Mouse (Mus musculus) olfactory bulb, adult 2 months (tissue): Measurements from ENCODE around the gene Rfpl4. TPM values are rescaled to one million over a fixed set of nuclear protein-coding genes. Genes with fewer than 3 reads are reported as not detected.

ENCODE experiments used
- H3K27ac ChIP-seq: fragments of 200-500 bp; 2 replicates; pipeline ENCODE4 v1.5.1; 2012; ENCODE audit warnings: low read depth, low read length; ENCODE audit not compliant: insufficient read depth
- H3K4me1 ChIP-seq: fragments of 200-500 bp; 2 replicates; pipeline ENCODE4 v1.6.1; 2012; ENCODE audit warnings: low read length; ENCODE audit not compliant: control insufficient read depth, insufficient read depth
- H3K4me3 ChIP-seq: fragments of 200-500 bp; 2 replicates; pipeline ENCODE4 v1.5.1; 2012; ENCODE audit warnings: mild to moderate bottlenecking, low read depth, low read length, moderate library complexity; ENCODE audit not compliant: insufficient read depth
- CTCF ChIP-seq: fragments of 200-500 bp; IDR thresholded peaks from 2 replicates; pipeline ENCODE4 v1.5.1; 2012; ENCODE audit warnings: low read depth, mild to moderate bottlenecking, low read length, moderate library complexity; ENCODE audit not compliant: insufficient read depth
- POLR2A ChIP-seq: fragments of 200-500 bp; IDR thresholded peaks from 2 replicates; pipeline ENCODE4 v1.6.1; 2012; ENCODE audit warnings: mild to moderate bottlenecking, low read depth, low read length, moderate library complexity; ENCODE audit not compliant: insufficient read depth
- WGBS: fragments of 180-500 bp; shearing (Covaris S2); methylation state at CpG from one replicate; pipeline ENCODE4 v1.1.7; 2018; 5-methylcytosine and 5-hydroxymethylcytosine counted together
- polyA plus RNA-seq: library from polyadenylated mRNA; stranded (reverse); fragments of >200 nt; gene quantifications from 2 replicates; pipeline ENCODE4 v1.2.4, GENCODE M21; 2012; ENCODE audit warnings: low replicate concordance; ENCODE audit not compliant: missing spikeins, insufficient read depth, insufficient read length

The Rfpl4 gene
- polyA plus RNA-seq, 1 experiment = not detected

DNA sequence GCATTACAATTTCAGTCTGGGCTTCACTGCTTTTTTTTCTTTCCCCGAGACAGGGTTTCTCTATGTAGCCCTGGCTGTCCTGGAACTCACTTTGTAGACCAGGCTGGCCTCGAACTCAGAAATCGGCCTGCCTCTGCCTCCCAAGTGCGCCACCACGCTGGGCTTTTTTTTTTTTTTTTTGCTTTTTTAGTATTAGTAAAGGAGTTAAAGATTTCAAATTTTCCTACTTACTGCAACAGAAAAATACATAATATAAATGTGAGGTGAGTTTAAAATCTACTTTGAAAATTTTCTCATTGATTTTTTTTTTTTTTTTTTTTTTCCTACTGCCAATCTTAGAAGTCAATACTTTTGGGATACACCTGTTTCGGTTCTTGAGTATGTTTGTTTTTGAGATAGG, 51.9 kb downstream of the Rfpl4 start:
- no peak overlapping the region for H3K27ac ChIP-seq
- H3K4me1 ChIP-seq = peaks cover 18% of the 10 kb centered on the region
- 94% methylated on average over 6 of the region's 6 CpGs for WGBS
- no peak overlapping the region for H3K4me3 ChIP-seq
- no peak for TF ChIP-seq POLR2A

DNA sequence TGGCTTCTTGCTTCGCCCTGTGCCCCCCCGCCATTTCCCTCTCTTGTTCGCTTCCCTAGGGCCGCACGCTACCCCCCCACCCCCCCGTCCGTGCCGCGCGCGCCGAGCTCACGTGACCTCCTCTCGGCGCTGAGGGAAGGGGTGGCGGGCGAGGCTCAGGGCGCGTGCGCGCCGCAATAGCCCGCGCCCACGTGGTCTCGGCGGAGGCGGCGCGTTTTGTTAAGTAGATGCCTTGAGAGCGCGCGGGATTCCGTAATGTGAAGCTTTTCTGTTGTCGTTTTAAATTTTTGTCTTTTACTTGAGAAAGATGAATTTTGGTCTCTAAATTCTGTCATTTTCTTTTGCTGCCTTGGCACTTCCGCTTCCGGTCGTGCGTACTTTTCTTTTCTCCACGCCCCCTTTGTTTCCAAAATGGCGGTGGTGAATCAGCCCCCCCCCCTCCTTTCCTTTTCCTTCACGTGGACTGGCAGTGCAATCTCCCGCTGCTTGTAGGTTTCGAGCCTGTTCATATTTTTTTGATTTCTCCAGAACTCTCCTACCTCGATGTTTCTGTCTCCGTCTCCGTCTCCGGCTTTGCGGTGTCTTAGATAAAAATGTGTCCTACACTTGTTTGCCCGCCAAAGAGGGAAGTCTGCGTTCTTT, 54.3 kb downstream of the Rfpl4 start:
- WGBS = under 1% methylated on average over 51 of the region's 51 CpGs

DNA sequence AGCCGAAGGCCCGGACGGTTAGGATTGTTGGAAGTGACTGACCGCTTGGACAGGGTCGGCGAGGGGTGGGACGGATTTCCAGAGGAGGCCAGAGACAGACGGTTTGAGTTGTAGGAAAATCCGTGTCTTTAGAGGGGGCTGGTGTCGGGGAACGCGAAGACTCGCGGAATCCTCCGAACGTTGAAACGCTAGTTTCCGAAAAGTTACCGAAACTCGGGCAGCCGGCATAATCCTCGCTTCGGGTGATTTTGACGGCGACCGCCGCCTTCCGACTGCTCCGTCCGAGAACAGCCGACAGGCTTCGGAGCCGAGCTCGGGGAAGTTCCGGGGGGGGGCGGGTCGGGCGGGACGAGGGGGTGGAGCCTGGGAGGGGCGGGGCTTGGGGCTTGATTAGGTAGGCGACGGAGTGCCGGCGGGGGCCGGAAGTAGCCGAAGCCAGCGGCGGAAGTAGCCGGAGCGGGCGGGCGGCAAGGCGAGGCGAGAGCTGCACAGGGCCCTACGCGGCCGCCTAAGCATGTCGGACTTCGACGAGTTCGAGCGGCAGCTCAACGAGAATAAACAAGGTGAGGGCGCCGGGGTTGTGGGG, 54.9 kb downstream of the Rfpl4 start, which contains the start of gene U2af2:
U2af2 (plus strand) TSS at position 370 of the 586 bp plus-strand sequence.
- Histone ChIP-seq H3K27ac (peak within 1 kb of the TSS; percentile 97), H3K4me3 (peak within 1 kb of the TSS; percentile 63), H3K4me1 (peaks cover 29% of the 10 kb centered on the region)
- TF ChIP-seq POLR2A (peak; percentile 25), CTCF (0 out of 2 replicates have a peak, but pooled peaks have one; percentile 28)
- WGBS = 1% methylated on average over 65 of the region's 65 CpGs

More for the DNA sequence above, 54.3 kb downstream of the Rfpl4 start:
- H3K4me3 ChIP-seq = peak overlapping the region; percentile 63
- peaks cover 29% of the 10 kb centered on the region for H3K4me1 ChIP-seq
- peak overlapping the region; percentile 42; the same call in 1 of the 2 replicates for H3K27ac ChIP-seq
- TF ChIP-seq CTCF (no peak), POLR2A (no peak)

DNA sequence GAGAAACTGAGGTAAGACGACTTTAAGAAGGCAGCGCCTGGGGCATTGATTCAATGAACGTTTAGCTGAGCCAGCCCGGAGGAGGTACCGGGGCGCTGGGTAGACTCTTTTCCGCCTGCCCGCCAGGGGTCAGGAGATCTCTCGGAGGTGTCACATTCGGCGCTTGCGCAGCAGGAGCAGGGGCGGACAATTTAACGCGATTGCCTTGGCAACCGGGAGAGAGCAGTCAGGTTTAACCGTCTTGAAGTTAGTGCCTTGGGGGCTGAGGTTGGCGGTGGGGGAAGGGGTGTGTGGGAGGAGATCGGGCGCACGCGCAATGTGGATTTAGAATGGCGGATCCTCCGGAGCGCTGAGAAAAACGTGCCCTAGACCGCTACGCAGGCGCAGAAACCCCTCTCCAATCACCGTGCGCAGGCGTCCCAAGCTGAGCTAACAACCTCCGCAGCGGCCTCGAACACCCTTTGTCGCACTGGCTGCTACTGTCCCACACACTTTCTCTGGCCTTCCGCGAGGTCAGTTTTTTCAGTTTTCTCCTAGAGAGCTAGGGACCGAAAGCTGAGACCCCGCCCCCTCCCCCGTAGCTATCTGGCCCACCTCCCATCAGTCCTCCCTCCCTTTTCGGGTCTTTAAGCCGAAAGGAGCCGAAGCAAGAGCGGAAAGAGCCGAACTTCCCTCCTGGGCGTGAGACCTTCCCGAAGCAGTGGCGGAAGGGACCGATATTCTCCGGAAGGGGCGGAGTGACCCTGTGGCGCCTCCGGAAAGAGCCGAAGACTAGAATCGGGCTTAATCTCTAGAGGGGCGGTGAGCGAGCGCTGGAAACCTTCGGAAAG, 55.6 kb downstream of the Rfpl4 start:
- H3K4me1 ChIP-seq = peaks cover 27% of the 10 kb centered on the region
- TF ChIP-seq CTCF = peak; percentile 70
- peak; percentile 46 for TF ChIP-seq POLR2A
- WGBS = under 1% methylated on average over 60 of the region's 60 CpGs

DNA sequence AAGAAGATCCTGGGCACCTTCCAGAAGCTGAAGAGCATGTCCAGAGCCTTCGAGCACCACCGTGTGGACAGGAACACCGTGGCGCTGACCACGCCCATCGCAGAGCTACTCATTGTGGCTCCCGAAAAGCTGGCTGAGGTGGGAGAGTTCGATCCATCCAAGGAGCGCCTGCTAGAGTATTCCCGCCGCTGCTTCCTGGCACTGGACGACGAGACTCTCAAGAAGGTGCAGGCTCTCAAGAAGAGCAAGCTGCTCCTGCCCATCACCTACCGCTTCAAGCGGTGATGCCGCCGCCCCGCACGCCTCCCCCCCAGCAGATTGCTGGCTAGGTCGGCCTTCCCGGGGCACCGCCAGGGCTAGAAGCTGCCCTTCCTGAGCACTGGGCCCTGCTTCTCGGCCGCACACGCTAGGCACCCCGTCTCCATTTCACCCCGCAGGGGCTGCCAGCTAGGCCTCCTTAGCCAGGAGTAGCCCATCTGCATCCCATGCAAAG, 56.5 kb downstream of the Rfpl4 start:
- 3% methylated on average over 27 of the region's 27 CpGs for WGBS
- peak overlapping the region; percentile 96 for H3K27ac ChIP-seq
- peaks cover 23% of the 10 kb centered on the region for H3K4me1 ChIP-seq
- peak overlapping the region; percentile 63 for H3K4me3 ChIP-seq
- TF ChIP-seq CTCF (peak; percentile 29; the same call in 1 of the 2 replicates), POLR2A (no peak)

More for the DNA sequence above, 55.6 kb downstream of the Rfpl4 start:
- peak overlapping the region; percentile 63 for H3K4me3 ChIP-seq
- H3K27ac ChIP-seq = peak overlapping the region; percentile 97

Other genes starting within 250 kb of the Rfpl4 start
- gene Isoc2b, start 246.7 kb downstream of the Rfpl4 start, polyA plus RNA-seq = not detected in 2 replicates
- not detected in 2 replicates for gene Isoc2a, start 239.8 kb downstream of the Rfpl4 start, polyA plus RNA-seq
- not detected in 2 replicates for gene Gm36210, start 210.4 kb downstream of the Rfpl4 start, polyA plus RNA-seq
- gene Zfp628, start 201.7 kb downstream of the Rfpl4 start, polyA plus RNA-seq = not detected in 2 replicates
- gene Nat14, start 194.9 kb downstream of the Rfpl4 start, polyA plus RNA-seq = not detected in 2 replicates
- gene Ssc5d, start 191.2 kb downstream of the Rfpl4 start, polyA plus RNA-seq = not detected in 2 replicates
- gene Sbk2, start 152.5 kb downstream of the Rfpl4 start, polyA plus RNA-seq = not detected in 2 replicates
- gene Sbk3, start 145.8 kb downstream of the Rfpl4 start, polyA plus RNA-seq = not detected in 2 replicates
- gene Zfp579, start 120.8 kb downstream of the Rfpl4 start, polyA plus RNA-seq = not detected in 2 replicates
- not detected in 2 replicates for gene Zfp524, start 102.5 kb downstream of the Rfpl4 start, polyA plus RNA-seq
- gene Fiz1, start 102.3 kb downstream of the Rfpl4 start, polyA plus RNA-seq = not detected in 2 replicates
- gene Gm44973, start 101.5 kb downstream of the Rfpl4 start, polyA plus RNA-seq = not detected in 2 replicates
- not detected in 2 replicates for gene Zfp865, start 96.6 kb downstream of the Rfpl4 start, polyA plus RNA-seq
- not detected in 2 replicates for gene Ccdc106, start 96.4 kb downstream of the Rfpl4 start, polyA plus RNA-seq
- not detected in 2 replicates for gene 4632433K11Rik, start 82.8 kb downstream of the Rfpl4 start, polyA plus RNA-seq
- not detected in 2 replicates for gene Zfp784, start 78.5 kb downstream of the Rfpl4 start, polyA plus RNA-seq
- gene Zfp580, start 65.4 kb downstream of the Rfpl4 start, polyA plus RNA-seq = not detected in 2 replicates
- gene U2af2, start 54.8 kb downstream of the Rfpl4 start, polyA plus RNA-seq = 837 TPM in 1 of 2 replicates, not detected in the other
- gene Epn1, start 36.7 kb downstream of the Rfpl4 start, polyA plus RNA-seq = not detected in 2 replicates
- gene Rasl2-9, start 9.0 kb upstream of the Rfpl4 start, polyA plus RNA-seq = not detected in 2 replicates
- gene Vmn1r55, start 32.7 kb upstream of the Rfpl4 start, polyA plus RNA-seq = not detected in 2 replicates
- gene Vmn1r56, start 79.8 kb upstream of the Rfpl4 start, polyA plus RNA-seq = not detected in 2 replicates
- not detected in 2 replicates for gene Vmn1r57, start 101.5 kb upstream of the Rfpl4 start, polyA plus RNA-seq
- gene Gm5065, start 233.6 kb upstream of the Rfpl4 start, polyA plus RNA-seq = not detected in 2 replicates
- not detected in 2 replicates for gene Nlrp2, start 234.1 kb upstream of the Rfpl4 start, polyA plus RNA-seq